Mouse (Mus musculus): Measurements from ENCODE around the gene Bpnt1.
A peak's percentile ranks its signal among the peaks of the same experiment; 100 is the strongest.

The Bpnt1 gene

GRCm38 (mm10) chr1:185329851-185330250 lies 2.1 kb upstream of the Bpnt1 start:
- no peak for DNase-seq (ENCODE audit: low spot score in 2 of 2)

GRCm38 (mm10) chr1:185331364-185331763 lies 585 bp upstream of the Bpnt1 start:
- no peak for DNase-seq (ENCODE audit: low spot score in 2 of 2)

- DNase-seq (ENCODE audit: low spot score in 2 of 2), result no peak
These were observed 1.7 kb downstream of the Bpnt1 start for GRCm38 (mm10) chr1:185333651-185334050.

GRCm38 (mm10) chr1:185334136-185334535 lies 2.2 kb downstream of the Bpnt1 start:
- DNase-seq (ENCODE audit: low spot score in 2 of 2), result no peak

GRCm38 (mm10) chr1:185335231-185335765 lies 3.3 kb downstream of the Bpnt1 start:
- no peak for DNase-seq (ENCODE audit: low spot score in 2 of 2)

- no peak for DNase-seq (ENCODE audit: low spot score in 2 of 2)
These were observed 4.6 kb downstream of the Bpnt1 start for GRCm38 (mm10) chr1:185336535-185336934.

GRCm38 (mm10) chr1:185342441-185342840 lies 10.5 kb downstream of the Bpnt1 start:
- DNase-seq (ENCODE audit: low spot score in 2 of 2), result no peak

GRCm38 (mm10) chr1:185343422-185343821 lies 11.5 kb downstream of the Bpnt1 start:
- DNase-seq (ENCODE audit: low spot score in 2 of 2), result no peak

- no peak for DNase-seq (ENCODE audit: low spot score in 2 of 2)
These were observed 14.2 kb downstream of the Bpnt1 start for GRCm38 (mm10) chr1:185346188-185346587.

GRCm38 (mm10) chr1:185349741-185350140 lies 17.8 kb downstream of the Bpnt1 start:
- DNase-seq (ENCODE audit: low spot score in 2 of 2), result no peak

- no peak for DNase-seq (ENCODE audit: low spot score in 2 of 2)
These were observed 18.7 kb downstream of the Bpnt1 start for GRCm38 (mm10) chr1:185350611-185351010.

- no peak for DNase-seq (ENCODE audit: low spot score in 2 of 2)
These were observed 20.2 kb downstream of the Bpnt1 start for GRCm38 (mm10) chr1:185352151-185352550.

GRCm38 (mm10) chr1:185353351-185353750 lies 21.4 kb downstream of the Bpnt1 start:
- DNase-seq (ENCODE audit: low spot score in 2 of 2), result no peak

GRCm38 (mm10) chr1:185354731-185355130 lies 22.8 kb downstream of the Bpnt1 start:
- no peak for DNase-seq (ENCODE audit: low spot score in 2 of 2)

GRCm38 (mm10) chr1:185356246-185356645 lies 24.3 kb downstream of the Bpnt1 start:
- DNase-seq (ENCODE audit: low spot score in 2 of 2), result no peak

GRCm38 (mm10) chr1:185358211-185358610 lies 26.3 kb downstream of the Bpnt1 start:
- no peak for DNase-seq (ENCODE audit: low spot score in 2 of 2)

GRCm38 (mm10) chr1:185362677-185363520 lies 30.9 kb downstream of the Bpnt1 start, which contains the start of gene Eprs:
Gene Eprs, plus strand, starts transcription at chr1:185363044.
- DNase-seq (ENCODE audit: low spot score in 2 of 2), result peak; percentile 98 to 99

GRCm38 (mm10) chr1:185363526-185364182 lies 31.7 kb downstream of the Bpnt1 start:
- DNase-seq (ENCODE audit: low spot score in 2 of 2), result peak; percentile 20 to 35

- no peak for DNase-seq (ENCODE audit: low spot score in 2 of 2)
These were observed 32.2 kb downstream of the Bpnt1 start for GRCm38 (mm10) chr1:185364183-185364540.

- no peak for DNase-seq (ENCODE audit: low spot score in 2 of 2)
These were observed 35.4 kb downstream of the Bpnt1 start for GRCm38 (mm10) chr1:185367383-185367782.

- no peak for DNase-seq (ENCODE audit: low spot score in 2 of 2)
These were observed 38.0 kb downstream of the Bpnt1 start for GRCm38 (mm10) chr1:185369979-185370378.

GRCm38 (mm10) chr1:185376390-185376789 lies 44.4 kb downstream of the Bpnt1 start:
- DNase-seq (ENCODE audit: low spot score in 2 of 2), result no peak

GRCm38 (mm10) chr1:185377429-185377828 lies 45.5 kb downstream of the Bpnt1 start:
- no peak for DNase-seq (ENCODE audit: low spot score in 2 of 2)
